ENCODE assay signal across 9 mouse cellular contexts in genomic region chr6:91901505-91901904, GRCm38 (mm10). TPM values are rescaled to one million over a fixed set of nuclear protein-coding genes. Genes with fewer than 3 reads are reported as not detected.
A peak's percentile ranks its signal among the peaks of the same experiment; 100 is the strongest.
DNase-seq lines count a peak whose midpoint lies in the region; ATAC-seq lines count a peak whose summit lies in the region.
"Had no signal": no experiment of that assay in that cellular context is flagged by ENCODE, and none has a peak within 500 bp of the region (broad histone marks: within the 10 kb centered on the region; RNA-seq: fewer than 3 reads in every experiment).

No protein-coding gene starts in this region.

- no peak for ATAC-seq in heart, embryonic 11.5 days (replicated peaks; ENCODE audit: insufficient number of reproducible peaks, low FRiP score, low TSS enrichment)
- ATAC-seq in hindbrain, embryonic 15.5 days (ENCODE audit: low FRiP score, low read depth) = peak; percentile 72
- peak; percentile 95 for ATAC-seq in megakaryocyte progenitor cell, adult 5-6 weeks (replicated peaks; ENCODE audit: poor library complexity)

- H3K27ac ChIP-seq in heart, embryonic 11.5 days (ENCODE audit: low read depth, low read length) = no peak overlapping the region
- no peak overlapping the region for H3K27ac ChIP-seq in hindbrain, embryonic 15.5 days (replicated peaks)
- H3K27ac ChIP-seq: neural tube, embryonic 13.5 days had no signal

- H3K36me3 ChIP-seq in heart, embryonic 11.5 days (ENCODE audit: control insufficient read depth, insufficient read depth, low read length) = peaks cover 20% of the 10 kb centered on the region; the same call in 1 of the 2 replicates
- H3K36me3 ChIP-seq in hindbrain, embryonic 15.5 days = peaks cover 52% of the 10 kb centered on the region

- H3K9me3 ChIP-seq in heart, embryonic 11.5 days (replicated peaks; ENCODE audit: control insufficient read depth, low read length) = no peaks in the 10 kb centered on the region
- no peaks in the 10 kb centered on the region for H3K9me3 ChIP-seq in hindbrain, embryonic 15.5 days
- H3K9me3 ChIP-seq: neural tube, embryonic 13.5 days had no signal

- peak; percentile 93 for DNase-seq in heart, adult 11 months
- peak; percentile 64 for DNase-seq in cerebellum, adult 9-10 months
- peak; percentile 35 to 75 for DNase-seq in frontal cortex, postnatal 10 days (ENCODE audit: low spot score in 2 of 2)
- peak; percentile 61 to 87 for DNase-seq in layer of hippocampus, postnatal 25 days (ENCODE audit: extremely low spot score in 1 of 2, low spot score in 1 of 2)
- peak; percentile 38 for DNase-seq in spleen, adult 12 weeks (ENCODE audit: low spot score)

- H3K9ac ChIP-seq in heart, embryonic 11.5 days (ENCODE audit: low read depth, low read length) = no peak overlapping the region
- no peak overlapping the region for H3K9ac ChIP-seq in hindbrain, embryonic 15.5 days
- H3K9ac ChIP-seq: neural tube, embryonic 13.5 days had no signal

- H3K4me3 ChIP-seq in heart, embryonic 11.5 days (ENCODE audit: low read depth, low read length) = no peak overlapping the region
- H3K4me3 ChIP-seq in hindbrain, embryonic 15.5 days = no peak overlapping the region
- H3K4me3 ChIP-seq: neural tube, embryonic 13.5 days had no signal

- no peaks in the 10 kb centered on the region for H3K4me1 ChIP-seq in heart, embryonic 11.5 days (ENCODE audit: control insufficient read depth, insufficient read depth, low read length)
- no peaks in the 10 kb centered on the region for H3K4me1 ChIP-seq in hindbrain, embryonic 15.5 days (replicated peaks)

- no peaks in the 10 kb centered on the region for H3K27me3 ChIP-seq in heart, embryonic 11.5 days (ENCODE audit: control insufficient read depth, insufficient read depth, low read length)
- H3K27me3 ChIP-seq in hindbrain, embryonic 15.5 days = no peaks in the 10 kb centered on the region
- H3K27me3 ChIP-seq: neural tube, embryonic 13.5 days had no signal

- WGBS in heart, embryonic 11.5 days (ENCODE audit: insufficient replicate concordance) = 32% methylated on average over 5 of the region's 5 CpGs
- 32% methylated on average over 5 of the region's 5 CpGs for WGBS in hindbrain, embryonic 15.5 days

- H3K4me2 ChIP-seq in heart, embryonic 11.5 days = no peak overlapping the region
- no peak overlapping the region for H3K4me2 ChIP-seq in hindbrain, embryonic 15.5 days
- H3K4me2 ChIP-seq: neural tube, embryonic 13.5 days had no signal

RNA-seq across cellular contexts. Expression of gene 4930590J08Rik, which starts 1.1 kb away (rescaled TPM):
- polyA plus RNA-seq in heart, embryonic 11.5 days (2014; fragmentation: Nextera tagmentation; extraction: Ambion mirVana) = 0.20 and 0.25 TPM in 2 replicates
- polyA plus RNA-seq in hindbrain, embryonic 15.5 days (2015; fragmentation: Nextera tagmentation; extraction: Ambion mirVana) = 1.2 and 1.5 TPM in 2 replicates
- 1 to 10 TPM; 1.9 to 2.3 TPM for total RNA-seq in layer of hippocampus, postnatal 25 days (2021)
- 0.69 and 0.78 TPM in 2 replicates for total RNA-seq in megakaryocyte progenitor cell, adult 5-6 weeks (2015)
- 0.37 TPM in 1 of 2 replicates, not detected in the other for total RNA-seq in megakaryocyte progenitor cell, adult 5-6 weeks (2017)

RNA-seq across cellular contexts. Expression of gene Ccdc174, which starts 23.7 kb away (rescaled TPM):
- polyA plus RNA-seq in heart, embryonic 11.5 days (2014; fragmentation: Nextera tagmentation; extraction: Ambion mirVana) = 24.2 and 30.2 TPM in 2 replicates
- 30.5 and 37.9 TPM in 2 replicates for polyA plus RNA-seq in hindbrain, embryonic 15.5 days (2015; fragmentation: Nextera tagmentation; extraction: Ambion mirVana)
- 10 to 100 TPM; 20.9 to 22.4 TPM for total RNA-seq in layer of hippocampus, postnatal 25 days (2021)
- total RNA-seq in megakaryocyte progenitor cell, adult 5-6 weeks (2015) = 35.5 and 36.3 TPM in 2 replicates
- total RNA-seq in megakaryocyte progenitor cell, adult 5-6 weeks (2017) = 38.0 and 54.6 TPM in 2 replicates

Comparison
In these comparisons a context has a peak if more than half of its experiments do, and no peak if none do; other contexts are left out.
1. DNase-seq: peak in every context shown above with its lines; median percentile 93 in heart, adult 11 months; 74 in layer of hippocampus, postnatal 25 days; 64 in cerebellum, adult 9-10 months; 55 in frontal cortex, postnatal 10 days; 38 in spleen, adult 12 weeks.